Mouse (Mus musculus): ENCODE measurements at regions not wholly inside any gene's neighbourhood (a gene's known extent, or its start where the extent isn't known, plus 50 kb on each side); places are given as distances from the start of the nearest gene placed in this dataset.

DNA sequence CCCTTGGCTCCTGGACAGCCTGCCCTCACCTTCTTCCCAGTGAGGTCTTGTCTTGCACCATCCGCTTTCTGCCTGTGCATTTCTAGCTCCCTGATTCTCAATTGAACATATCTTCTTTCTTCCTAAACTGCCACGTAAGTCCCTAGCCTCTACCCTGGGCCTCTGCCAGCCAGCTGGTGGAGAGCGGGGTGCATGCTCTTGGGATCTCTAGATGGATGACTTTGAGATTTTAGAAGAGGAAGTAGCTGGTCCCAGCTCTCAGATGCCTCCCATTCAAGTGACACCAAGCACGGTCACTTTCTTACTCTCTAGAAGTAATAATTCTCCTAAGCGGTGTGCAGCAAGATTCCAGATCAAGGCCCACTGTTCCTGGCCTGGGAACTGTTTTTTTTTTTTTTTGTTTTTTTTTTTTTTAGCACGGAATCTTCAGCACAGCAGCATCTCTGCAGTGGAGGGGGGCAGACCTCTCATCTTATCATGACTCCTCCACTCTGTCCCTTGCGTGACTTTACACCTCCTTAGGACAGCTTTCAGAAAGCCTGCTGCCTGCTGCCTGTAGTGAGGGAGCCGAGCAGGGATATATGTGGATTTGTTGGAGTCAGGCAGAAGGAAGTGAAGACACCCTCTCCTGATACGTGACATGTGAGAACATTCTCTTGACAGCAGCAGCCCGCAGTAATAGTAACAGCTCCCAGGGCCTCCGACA, 453.6 kb upstream of the Zmiz1 start:
- DNase-seq (ENCODE audit: low spot score): no peak

DNA sequence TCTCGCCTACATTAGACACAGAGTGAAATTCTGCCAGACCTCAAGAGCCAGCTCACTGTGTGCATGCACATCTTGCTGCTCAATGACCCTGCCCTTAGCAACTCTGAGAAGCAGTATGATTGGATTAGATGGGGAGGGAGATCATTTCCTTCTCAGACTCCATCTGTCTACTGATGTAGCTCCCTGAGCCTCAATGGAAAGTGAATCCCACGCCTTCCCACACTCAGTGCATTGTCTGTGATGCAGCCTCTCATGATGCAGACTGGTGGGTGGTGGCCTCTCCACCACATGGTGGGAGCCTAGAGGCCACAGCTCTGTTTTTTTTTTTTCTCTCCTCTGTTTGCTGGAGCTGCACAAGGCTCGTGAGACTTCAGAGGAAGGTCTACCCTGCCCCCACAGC, 447.1 kb upstream of the Zmiz1 start:
- DNase-seq (ENCODE audit: low spot score): no peak

DNA sequence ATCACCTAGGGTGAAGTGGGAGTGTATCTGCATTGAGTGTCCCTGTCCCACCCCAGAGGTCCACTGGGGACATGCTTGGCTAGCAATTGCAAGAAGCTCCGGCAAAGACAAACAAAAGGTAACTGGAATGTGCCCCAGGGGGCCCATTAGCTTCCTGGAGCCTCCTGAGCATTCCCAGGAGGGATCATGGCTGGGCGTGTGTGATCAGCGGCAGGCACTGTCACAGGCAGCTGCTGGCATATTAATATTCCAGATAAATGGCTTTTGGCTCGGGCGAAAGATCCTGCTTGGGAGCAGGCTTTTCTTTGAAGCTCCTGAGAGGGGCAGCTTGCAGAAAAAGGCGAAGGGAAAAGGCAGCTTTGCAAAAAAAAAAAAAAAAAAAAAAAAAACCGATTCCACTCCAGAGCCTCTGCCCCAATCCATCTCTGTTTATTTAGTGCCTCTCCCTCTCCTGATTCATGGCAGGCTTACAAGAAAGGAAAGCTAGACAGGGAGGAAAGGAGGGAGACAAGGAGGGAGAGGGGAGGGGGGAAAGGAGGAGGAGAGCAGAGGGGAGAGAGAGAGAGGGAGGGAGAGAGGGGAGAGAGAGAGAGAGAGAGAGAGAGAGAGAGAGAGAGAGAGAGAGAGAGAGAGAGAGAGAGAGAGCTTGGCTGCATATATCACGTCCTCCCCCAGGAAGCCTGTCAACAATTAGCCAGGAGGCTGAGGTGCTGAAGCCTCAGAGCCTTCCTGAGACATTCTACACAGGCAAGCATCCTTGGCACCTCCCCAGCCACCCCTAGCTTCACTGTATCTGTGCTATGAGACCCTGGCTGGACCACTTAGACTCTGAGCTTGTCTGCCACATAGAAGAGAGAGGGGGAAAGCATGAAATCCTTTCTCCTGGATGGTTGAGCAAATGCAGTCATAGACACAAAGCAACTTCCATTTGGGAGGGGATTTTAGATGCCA, 443.4 kb upstream of the Zmiz1 start:
- DNase-seq (ENCODE audit: low spot score): no peak

DNA sequence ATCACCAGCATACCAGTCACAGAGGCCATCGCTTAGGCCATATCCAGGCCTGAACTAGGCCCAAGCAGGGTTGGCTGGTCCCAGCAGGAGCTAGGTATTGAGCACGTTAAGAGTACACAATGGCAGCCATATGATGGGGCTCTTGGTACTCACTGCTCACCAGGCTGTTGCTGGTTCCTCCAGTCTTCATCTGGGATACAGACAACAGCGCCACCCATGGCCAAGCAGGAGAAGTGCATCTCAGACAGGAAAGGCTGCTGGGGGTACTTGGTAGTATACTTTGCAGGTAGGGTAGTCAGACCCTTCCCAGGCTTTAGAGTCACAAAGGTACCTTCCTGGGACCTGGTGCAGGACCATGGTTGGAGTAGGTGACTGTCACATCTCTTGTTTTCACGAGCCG, 441.1 kb upstream of the Zmiz1 start:
- DNase-seq (ENCODE audit: low spot score): no peak

DNA sequence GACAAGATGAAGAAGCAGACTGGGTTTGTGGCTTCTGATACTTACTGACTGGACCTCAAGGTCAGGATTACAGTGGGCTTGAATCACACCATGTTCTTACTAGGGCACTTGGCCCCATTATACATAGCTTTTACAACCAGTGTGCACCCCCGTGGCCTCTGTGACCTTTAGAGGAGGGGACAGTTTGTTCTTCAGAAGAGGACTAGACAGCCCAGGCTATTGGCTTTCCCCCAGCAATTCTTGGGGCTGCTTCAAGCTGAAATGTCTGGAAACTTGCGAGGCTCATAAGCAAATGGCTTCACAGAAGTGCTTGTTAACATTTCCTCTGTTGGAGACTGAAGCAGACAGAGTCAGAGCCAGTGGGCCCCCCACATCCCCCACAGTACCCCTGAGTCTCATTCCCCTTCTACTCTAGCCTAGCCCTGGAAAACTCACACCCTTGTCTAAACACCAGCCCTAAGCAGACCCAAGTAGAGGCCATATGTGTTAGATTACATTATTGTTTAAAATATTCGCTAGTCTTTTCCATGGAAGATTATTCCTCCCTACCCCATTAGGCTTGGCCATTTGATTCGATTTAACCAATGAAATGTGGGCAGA, 439.6 kb upstream of the Zmiz1 start:
- no peak for DNase-seq (ENCODE audit: low spot score)

DNA sequence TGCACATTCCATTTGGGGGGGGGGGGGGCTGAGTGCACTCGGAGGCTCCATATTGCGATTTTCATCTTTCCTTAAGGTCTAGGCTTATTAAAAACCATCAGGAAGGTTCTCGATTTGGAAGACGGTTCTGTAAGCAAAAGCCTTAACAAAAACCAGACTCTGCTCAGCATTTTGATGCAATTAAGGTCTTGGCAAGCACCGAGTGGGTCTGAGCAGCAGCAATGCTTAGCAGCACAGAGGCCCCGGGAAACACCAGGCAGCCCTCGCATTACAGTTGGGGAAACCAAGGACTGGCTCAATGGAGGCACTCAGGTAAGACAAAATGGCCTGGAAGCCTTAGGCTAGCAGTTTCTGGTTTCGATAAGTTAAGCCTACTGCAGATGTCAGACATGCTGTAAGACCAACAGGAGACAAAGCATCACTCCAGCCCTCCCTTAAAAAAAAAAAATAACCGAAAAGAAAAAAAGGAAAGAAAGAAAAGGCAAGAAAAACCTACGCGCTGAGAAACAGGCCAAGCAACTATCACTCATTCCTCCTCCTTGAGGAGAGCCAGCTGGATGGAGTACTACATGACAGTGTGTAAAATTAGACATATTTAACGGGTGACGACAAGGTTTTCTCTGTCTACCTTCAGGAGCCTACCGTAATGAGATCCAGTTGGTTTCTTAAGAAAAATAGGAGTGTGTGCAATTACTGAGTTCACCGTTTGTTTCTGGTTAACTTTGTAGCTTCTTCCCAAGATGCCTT, 436.3 kb upstream of the Zmiz1 start:
- DNase-seq (ENCODE audit: low spot score): no peak

DNA sequence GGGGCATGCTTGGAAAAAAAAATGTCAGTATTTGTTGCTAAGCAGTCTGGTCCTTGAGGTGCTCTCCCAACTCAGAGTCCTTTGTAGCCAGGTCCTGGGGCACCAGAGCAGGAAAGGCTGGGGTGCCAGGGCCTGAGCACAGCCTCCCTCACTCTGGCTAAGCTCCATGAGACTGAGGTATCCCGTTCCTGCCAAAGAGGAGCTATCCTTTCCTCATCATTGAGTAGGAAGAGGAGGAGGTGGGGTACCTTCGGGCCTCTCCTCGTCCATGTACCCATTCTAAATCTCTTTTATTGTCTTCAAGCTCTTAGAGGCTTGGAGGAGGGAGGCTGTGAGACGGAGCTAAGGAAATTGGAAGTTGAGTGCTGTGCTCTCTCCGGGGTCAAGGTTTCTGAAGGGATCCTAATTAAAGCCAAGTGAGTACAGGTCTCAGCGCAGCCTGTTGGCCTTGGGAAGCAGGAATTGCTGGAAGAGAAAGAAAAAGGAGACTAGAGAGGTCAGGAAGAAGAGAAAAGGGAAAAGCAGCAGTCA, 435.6 kb upstream of the Zmiz1 start:
- no peak for DNase-seq (ENCODE audit: low spot score)

DNA sequence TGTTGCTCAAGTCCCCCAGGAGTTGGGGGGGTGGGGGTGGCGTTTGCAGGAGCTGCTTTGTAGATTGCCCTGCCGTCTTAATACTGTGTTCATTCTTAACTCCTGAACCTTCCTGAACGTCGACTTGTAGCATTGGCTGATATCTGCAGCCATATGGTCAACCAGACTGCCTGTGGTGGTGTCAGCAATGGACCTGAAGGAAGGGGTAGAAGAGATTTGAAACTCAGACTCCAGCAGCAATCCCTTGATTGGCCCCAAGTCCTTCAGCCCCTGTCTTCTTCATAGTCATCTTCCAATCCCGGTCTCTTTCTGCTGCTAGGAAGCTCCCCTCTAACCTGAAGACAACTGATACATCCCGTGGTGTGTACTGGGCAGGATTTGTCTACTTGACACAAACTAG, 433.9 kb upstream of the Zmiz1 start:
- no peak for DNase-seq (ENCODE audit: low spot score)

DNA sequence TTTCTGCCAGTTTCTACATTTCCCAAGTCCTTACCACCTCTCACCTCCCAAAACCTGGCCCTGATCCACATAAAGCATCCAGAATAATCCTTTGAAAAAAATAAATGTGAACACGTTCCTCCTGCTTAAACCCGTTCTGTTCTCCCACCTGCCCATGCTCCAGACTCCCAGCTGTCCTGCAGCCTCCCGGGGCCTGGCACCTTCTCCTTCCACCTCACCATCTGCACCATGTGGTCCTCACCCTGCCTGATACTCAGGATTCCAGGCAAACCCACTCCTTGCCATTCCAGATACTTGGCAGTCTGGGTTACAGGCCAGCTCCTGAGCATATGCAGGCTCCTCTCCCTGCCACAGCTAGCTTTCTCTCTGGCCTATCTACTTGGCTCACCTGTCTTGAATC, 431.9 kb upstream of the Zmiz1 start:
- no peak for DNase-seq (ENCODE audit: low spot score)

DNA sequence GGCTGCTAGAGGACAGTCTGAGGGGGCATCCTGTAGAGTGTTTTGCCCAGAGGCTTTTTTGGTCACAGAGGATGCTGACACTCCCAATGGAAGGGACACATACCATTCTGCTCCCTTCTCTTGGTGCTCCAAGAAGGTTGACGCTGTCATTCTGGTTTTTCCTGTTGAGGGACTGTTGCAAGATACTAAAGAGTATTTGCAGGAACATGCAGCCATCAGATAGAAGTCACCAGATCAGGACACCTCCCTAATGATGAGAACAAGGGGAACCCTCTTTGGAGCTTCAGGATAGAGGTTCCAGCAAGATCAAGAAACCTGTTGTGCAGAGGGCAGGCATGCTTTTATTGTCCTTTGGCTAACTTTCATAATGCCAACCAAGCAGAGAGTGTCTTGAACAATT, 431.1 kb upstream of the Zmiz1 start:
- DNase-seq (ENCODE audit: low spot score): no peak

DNA sequence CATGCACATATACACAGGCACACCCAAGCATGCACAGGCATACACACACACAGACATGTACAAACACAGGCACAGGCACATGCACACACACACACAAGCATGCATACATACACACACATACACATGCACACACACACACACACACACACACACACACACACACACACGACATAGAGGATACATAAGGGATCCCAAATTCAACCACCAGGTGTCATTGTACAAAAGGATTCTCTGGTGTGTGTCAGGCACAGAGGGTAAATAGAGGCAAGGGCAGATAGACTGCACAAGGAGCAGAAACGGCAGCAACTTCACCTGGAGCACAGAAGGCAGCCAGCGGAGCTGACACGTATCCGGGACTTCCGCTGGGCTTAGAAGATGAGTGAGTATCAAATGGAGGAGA, 428.1 kb upstream of the Zmiz1 start:
- no peak for DNase-seq (ENCODE audit: low spot score)

DNA sequence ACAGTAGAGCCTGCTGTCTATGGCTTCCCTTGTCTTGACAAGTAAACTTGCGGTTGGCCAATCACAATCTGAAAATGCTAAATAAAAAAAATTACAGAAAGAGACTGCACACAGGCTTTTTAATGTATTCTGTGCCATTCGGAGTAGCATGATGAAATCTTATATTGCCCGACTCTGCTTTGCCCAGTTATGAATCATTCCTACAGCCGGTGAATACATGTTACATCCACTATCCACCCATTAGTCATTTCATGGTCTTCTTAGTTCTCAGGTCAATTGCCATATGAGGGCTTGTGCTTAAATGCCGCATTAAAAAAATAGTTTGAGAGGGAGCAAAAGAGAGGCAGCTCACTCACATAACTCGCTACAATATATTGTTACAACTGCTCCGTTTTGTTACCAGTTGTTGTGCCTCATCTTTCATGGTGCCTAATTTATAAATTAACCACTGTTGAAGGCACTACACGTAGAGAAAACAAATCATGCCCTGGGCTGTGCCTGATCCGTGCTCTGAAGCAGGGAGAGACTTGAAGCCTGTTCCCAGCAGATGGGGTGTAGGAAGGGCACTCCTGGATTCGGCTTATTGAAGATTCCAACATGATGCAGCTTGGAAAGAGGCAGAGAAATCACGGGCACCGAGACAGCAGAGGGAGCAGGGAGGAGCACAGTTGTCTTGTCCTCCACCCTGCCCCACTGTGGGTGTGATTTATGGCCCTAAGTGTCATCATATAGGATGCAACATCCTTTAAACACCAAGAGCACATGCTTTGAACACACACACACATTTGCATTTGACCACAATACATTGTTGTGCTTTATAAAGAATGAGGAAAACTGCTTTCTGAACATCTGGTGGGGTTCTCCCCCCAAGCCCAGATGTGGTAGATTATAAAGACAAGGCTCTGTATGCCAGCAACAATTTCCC, 427.0 kb upstream of the Zmiz1 start:
- DNase-seq (ENCODE audit: low spot score): no peak

DNA sequence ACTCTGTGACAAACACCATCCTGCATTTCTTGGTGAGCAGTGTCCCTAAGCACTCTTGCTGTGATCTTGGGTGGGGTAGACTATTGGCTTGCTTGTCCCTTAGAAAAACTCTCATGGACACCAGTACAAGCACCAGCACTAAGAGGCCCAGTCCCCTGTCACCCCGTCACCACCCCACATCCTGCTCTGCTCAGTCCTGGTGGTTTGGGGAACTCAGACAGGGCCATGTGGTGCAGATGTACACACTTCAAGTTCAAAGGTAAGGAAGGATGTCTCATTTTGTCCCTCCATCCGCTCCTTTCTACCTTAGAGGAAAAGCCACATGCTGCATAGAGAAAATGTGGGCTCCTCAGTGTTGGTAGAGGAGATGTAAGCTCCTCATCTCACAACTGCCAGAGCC, 426.1 kb upstream of the Zmiz1 start:
- DNase-seq (ENCODE audit: low spot score): no peak

DNA sequence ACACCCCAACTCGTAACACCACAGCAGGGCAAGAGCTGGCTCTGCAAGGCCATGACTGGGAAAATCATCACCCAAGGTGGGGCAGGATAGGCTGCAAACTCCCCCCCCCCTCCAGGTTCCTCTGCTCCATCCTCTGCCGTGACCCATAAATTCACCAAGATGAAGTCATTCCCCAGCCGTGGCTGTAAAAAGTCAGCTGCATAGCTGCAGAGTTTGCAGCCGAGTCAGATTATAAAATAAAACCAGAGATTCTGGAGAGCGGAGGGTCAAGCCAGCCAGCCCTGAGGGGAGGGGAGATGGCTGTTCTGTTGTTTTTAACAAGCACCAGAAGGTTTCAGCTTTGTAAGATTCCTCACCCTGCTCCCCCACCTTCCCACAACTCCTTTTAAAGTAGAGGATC, 416.7 kb upstream of the Zmiz1 start:
- no peak for DNase-seq (ENCODE audit: low spot score)

DNA sequence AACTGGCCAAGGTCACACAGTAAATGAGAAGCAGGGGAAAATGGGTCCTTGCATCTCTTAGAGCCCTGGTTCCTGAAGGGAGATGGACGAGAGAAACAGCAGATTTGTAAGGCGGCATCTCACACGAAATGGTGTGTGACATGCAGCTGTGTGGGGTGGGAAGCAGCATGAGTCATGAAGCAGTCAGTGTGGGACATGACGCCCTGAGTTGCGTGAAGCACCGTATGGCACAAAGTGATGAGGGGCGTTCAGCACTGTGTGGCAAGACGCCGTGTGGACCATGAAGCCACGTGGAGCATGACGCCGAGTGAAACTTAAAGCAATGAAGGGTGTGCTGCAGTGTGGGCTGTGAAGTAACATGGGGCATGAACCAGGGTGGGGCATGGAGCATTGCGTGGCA, 414.9 kb upstream of the Zmiz1 start:
- no peak for DNase-seq (ENCODE audit: low spot score)

DNA sequence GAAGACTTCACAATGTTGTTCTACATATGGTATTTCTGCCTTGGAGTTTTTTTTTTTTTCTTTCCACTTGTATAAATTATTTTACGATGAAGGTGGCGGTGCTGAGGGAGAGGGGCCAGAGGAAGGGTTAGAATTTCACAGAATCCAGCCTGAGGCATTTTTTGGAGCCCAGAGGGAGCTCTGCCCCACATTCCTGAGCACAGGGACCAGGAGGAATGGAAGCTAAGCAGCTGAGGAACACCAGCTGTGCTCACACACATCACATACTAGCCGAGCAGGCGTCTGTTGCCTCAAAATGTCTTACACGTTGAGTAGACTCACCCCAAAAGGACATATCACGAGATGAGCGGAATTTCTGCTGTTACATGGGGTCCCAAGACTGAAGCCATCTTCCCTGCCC, 414.1 kb upstream of the Zmiz1 start:
- DNase-seq (ENCODE audit: low spot score): no peak

DNA sequence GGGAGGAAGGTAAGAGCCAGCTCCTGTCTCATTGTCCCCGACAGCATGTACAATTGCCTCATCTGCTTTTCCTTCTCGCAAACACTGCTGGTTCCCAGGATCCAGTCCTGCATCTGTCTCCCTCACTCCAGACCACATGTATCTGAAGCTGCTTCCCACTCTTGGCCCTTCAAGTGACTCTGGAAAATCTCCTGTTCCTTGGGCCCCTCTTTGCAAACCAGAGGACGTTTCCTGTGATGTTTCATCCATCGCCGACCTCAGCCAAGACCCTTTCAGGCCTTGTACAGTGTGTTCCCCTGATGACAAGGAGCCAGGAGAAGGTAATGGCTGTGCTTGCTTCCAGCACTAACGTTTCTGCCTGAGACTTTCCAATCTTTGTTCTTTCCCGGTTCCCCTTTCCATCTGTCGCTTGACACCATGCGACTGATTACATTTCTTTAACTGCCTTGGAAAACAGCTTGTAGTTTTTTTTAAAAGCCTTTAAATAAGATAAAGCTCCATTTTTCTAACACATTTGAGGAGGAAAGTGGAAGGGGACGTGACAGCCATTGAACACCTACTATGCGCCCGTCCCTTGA, 408.2 kb upstream of the Zmiz1 start:
- DNase-seq (ENCODE audit: low spot score): no peak

DNA sequence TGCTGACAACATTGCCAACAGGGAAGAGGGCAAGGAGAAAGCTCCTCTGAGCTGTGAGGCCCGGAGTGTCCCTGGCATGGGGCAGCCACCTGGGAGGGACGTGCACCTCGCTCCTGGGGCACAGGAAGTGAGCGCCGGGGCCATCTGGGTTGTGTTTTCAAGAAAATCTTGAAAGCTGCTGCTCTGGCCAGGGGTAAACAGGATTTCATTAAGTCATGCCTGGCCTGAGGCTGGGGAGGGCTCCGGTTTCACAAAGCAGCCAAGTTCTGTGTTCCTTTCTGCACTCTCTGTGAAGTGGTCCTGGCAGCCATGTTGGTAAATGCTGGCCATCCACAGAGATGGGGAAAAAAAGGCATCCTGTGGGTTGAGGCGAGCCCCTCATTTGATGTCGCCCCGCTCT, 406.8 kb upstream of the Zmiz1 start:
- DNase-seq (ENCODE audit: low spot score): no peak

DNA sequence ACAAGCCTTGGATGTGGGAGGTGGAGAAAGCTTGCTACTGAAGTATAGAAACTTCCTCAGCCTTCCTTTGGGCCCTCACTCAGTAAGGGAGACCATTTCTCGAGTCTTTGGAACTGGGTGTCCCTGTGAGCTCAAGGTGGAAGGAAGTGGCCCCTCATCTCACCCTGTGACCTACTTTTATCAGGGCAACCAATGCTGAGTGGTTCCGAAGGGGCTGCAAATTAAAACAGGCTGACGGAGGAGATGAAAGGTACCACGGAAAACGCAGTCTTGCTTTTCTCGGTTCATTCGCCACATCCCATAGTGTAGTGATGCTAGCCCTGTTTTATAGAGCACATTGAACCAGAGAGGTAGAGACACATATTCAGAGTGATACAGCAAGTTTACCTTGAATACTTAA, 399.6 kb upstream of the Zmiz1 start:
- DNase-seq (ENCODE audit: low spot score): no peak

DNA sequence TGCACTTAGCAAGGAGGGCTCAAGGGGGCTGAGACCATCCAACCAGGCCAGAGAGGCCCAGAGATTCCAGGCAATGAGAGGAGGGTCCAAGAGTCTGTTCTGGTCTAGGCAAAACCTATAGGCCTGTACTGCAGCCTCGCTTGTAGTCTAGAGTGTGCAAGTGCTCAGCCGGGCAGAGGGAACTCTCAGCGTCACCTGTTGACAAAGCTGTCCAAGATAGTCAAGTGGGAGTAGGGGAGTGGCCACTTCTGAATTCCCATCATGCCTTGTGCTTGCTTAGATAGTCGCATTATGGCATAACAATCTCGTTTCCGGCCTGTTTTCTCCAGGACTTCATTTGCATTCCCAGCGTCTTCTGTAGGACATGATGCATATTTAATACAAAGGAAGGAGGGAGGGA, 398.7 kb upstream of the Zmiz1 start:
- no peak for DNase-seq (ENCODE audit: low spot score)

DNA sequence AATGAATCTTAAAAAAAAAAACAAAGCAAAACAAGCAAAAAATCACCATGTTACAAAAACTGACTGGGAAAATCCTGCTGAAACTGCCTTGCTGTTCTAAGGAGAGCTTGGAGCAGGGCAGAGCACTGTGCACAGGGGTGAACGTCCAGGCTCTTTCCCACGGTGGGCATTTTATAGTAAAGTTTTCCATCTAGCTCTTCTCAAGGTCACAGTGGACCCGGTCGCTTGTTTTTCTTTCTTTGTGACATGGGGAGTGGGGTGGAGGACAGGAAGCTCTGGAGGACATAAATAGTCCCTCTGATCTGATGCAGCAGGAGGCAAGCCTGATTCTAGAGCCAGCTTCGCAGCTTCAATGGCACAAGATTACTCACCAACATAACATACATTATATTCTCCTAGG, 395.9 kb upstream of the Zmiz1 start:
- DNase-seq (ENCODE audit: low spot score): no peak
